Mouse (Mus musculus) stomach, adult 2 months (tissue): ENCODE measurements around the gene Fxn. TPM values are rescaled to one million over a fixed set of nuclear protein-coding genes. Genes with fewer than 3 reads are reported as not detected.

Experiments used
- polyA plus RNA-seq: library from polyadenylated mRNA; depleted of rRNA; stranded (reverse); fragments of >200 nt; gene quantifications from 2 replicates; pipeline ENCODE4 v1.2.3, GENCODE M21; 2012; rRNA removed

Fxn gene
- 8.8 and 11.6 TPM in 2 replicates for polyA plus RNA-seq

DNA sequence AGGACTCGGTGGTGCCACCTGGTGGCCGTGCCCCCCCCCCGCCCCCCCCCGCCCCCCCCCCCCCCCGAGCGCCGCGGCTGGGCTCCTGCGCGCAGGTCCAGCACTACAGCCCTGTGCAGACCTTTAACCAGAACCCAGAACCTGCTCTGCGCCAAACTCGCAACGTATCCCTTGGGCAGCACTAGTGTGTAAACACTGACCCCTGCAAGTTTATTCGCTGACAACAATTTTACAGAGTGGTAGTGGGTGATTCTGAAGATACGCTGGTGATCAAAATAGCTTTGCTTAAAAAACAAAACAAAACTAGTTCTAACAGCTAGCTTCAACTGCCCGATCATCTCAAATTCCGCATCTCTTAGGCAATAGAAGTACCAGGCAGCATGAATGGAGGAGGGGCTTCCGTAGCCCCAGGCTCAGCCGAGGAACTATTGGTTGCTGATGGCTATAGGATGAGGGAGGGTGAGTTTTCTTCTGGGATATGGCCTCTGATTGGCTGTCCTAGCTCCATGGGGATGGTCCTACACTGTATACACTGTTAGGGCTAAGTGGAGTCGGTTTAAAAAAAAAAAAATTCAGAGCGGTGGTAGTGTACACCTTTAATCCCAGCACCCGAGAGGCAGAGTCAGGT is at the start of gene Fxn:
Fxn (minus strand) TSS at position 5 of the 628 bp plus-strand sequence.

DNA sequence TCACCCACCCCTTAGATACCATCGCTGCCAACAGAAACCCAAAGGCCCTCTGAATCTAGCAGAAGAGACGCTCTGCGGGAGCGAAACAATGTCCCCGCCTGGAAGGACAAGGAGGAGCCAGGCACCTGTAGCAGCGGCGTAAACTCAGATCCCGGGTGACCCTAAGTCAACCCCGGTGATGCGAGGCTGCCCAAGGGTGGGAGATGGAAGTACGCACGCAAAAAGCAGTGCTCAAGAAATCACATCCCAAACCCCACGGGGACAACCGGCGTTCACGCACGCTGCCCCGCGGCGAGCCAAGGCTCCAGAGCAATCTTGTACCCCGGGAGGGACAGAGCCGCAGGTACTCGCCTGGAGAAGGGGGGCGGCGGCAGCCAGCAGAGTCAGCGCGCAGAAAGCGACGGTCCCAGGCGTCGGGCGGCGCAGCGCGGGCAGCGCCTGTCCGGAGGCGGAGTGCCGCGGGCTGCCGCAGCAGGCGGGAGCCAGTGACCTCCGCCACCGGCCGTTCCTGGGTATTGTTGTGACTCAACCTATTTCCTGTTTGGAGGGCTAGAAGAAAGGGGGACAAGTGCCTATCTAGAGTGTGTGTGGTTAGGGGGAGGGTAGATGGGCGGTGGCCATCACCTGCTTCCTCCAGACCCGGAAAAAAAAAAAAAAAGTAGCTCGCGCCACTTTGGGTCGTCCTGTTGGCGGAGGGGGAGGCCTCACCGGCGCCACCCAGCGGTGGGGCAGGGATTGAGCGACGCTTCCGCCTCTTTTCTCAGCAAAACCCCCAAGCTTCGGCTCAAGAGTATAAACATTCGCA is 55.7 kb downstream of the Fxn start, which contains the start of gene Tjp2:
Tjp2 (minus strand) TSS at position 531 of the 805 bp plus-strand sequence.

Other genes with a start within 250 kb of the Fxn start
- 6.0 and 8.0 TPM in 2 replicates for gene Fam189a2, start 249.6 kb downstream of the Fxn start, polyA plus RNA-seq
- 15.7 and 18.3 TPM in 2 replicates for gene Tjp2, start 55.6 kb downstream of the Fxn start, polyA plus RNA-seq
- gene Fam122a, start 196.8 kb upstream of the Fxn start, polyA plus RNA-seq = 18.2 and 24.7 TPM in 2 replicates